Mouse (Mus musculus) thymus, adult 2 months (tissue): ENCODE measurements around the gene Tmem42. TPM values are rescaled to one million over a fixed set of nuclear protein-coding genes. Genes with fewer than 3 reads are reported as not detected.

Experiments
- DNase-seq: peaks from one replicate; pipeline ENCODE4 v3.0.0; 2021
- H3K27ac ChIP-seq: fragments of 200-500 bp; 2 replicates; pipeline ENCODE4 v1.5.1; 2012; ENCODE audit warnings: low read length, control low read depth; ENCODE audit not compliant: control insufficient read depth, insufficient read depth
- H3K27me3 ChIP-seq: fragments of 200-500 bp; 2 replicates; pipeline ENCODE4 v1.6.1; 2012; ENCODE audit warnings: mild to moderate bottlenecking, low read length, moderate library complexity, mixed read lengths; ENCODE audit not compliant: control insufficient read depth, insufficient read depth
- H3K36me3 ChIP-seq: fragments of 200-500 bp; 2 replicates; pipeline ENCODE4 v1.6.1; 2012; ENCODE audit warnings: mild to moderate bottlenecking, low read length, moderate library complexity; ENCODE audit not compliant: control insufficient read depth, insufficient read depth
- H3K4me1 ChIP-seq: fragments of 200-500 bp; replicated peaks from 2 replicates; pipeline ENCODE4 v1.6.1; 2012; ENCODE audit warnings: low read length; ENCODE audit not compliant: control insufficient read depth, insufficient read depth
- H3K4me3 ChIP-seq: fragments of 200-500 bp; 2 replicates; pipeline ENCODE4 v1.5.1; 2012; ENCODE audit warnings: mild to moderate bottlenecking, low read length, control low read depth, moderate library complexity; ENCODE audit not compliant: control insufficient read depth, insufficient read depth
- CTCF ChIP-seq: fragments of 200-500 bp; IDR thresholded peaks from 2 replicates; pipeline ENCODE4 v1.5.1; 2012; ENCODE audit warnings: mild to moderate bottlenecking, control low read depth, low read length, moderate library complexity, borderline replicate concordance; ENCODE audit not compliant: control insufficient read depth, poor library complexity, insufficient read depth; ENCODE audit errors: extremely low read depth
- POLR2A ChIP-seq: fragments of 200-500 bp; IDR thresholded peaks from 2 replicates; pipeline ENCODE4 v1.6.1; 2012; ENCODE audit warnings: mild to moderate bottlenecking, low read length, control low read depth, moderate library complexity; ENCODE audit not compliant: control insufficient read depth, poor library complexity, insufficient read depth; ENCODE audit errors: extremely low read depth
- WGBS: fragments of 180-500 bp; shearing (Covaris S2); methylation state at CpG from one replicate; pipeline ENCODE4 v1.1.7; 2018; 5-methylcytosine and 5-hydroxymethylcytosine counted together
- polyA plus RNA-seq: library from polyadenylated mRNA; depleted of rRNA; stranded (reverse); fragments of >200 nt; gene quantifications from 2 replicates; pipeline ENCODE4 v1.2.3, GENCODE M21; 2012; rRNA removed

The Tmem42 gene
- 15.7 and 18.5 TPM in 2 replicates for polyA plus RNA-seq

- DNase-seq = peak; percentile 84
- H3K27ac ChIP-seq = peak within 1 kb of the TSS; percentile 93
- peaks cover 8% of the 10 kb centered on the region for H3K36me3 ChIP-seq
- H3K4me3 ChIP-seq = peak within 1 kb of the TSS; percentile 97
- peaks cover 5% of the 10 kb centered on the region for H3K4me1 ChIP-seq
- WGBS = under 1% methylated on average over 54 of the region's 69 CpGs
- TF ChIP-seq CTCF (0 out of 2 replicates have a peak, but pooled peaks have one; percentile 51), POLR2A (peak; percentile 72)
- no peaks in the 10 kb centered on the region for H3K27me3 ChIP-seq
Measured at GRCm38 (mm10) chr9:123020995-123021631, at the start of gene Tmem42. Gene Tmem42 (plus strand): TSS chr9:123021326.

GRCm38 (mm10) chr9:122998406-122999192 lies 22.5 kb upstream of the Tmem42 start:
- Histone ChIP-seq H3K27ac (peak overlapping the region; percentile 16; the same call in 1 of the 2 replicates), H3K27me3 (no peaks in the 10 kb centered on the region), H3K36me3 (peaks cover 67% of the 10 kb centered on the region), H3K4me1 (peaks cover 3% of the 10 kb centered on the region; the same call in 1 of the 2 replicates), H3K4me3 (no peak overlapping the region)
- 20% methylated on average over 10 of the region's 10 CpGs for WGBS
- TF ChIP-seq CTCF = no peak
- TF ChIP-seq POLR2A = no peak
- no peak for DNase-seq

- H3K27me3 ChIP-seq = no peaks in the 10 kb centered on the region
- H3K36me3 ChIP-seq = peaks cover 65% of the 10 kb centered on the region
- no peak for DNase-seq
- TF ChIP-seq POLR2A (no peak), CTCF (no peak)
- H3K27ac ChIP-seq = no peak overlapping the region
- WGBS = 41% methylated on average over 4 of the region's 4 CpGs
- no peak overlapping the region for H3K4me3 ChIP-seq
- peaks cover 3% of the 10 kb centered on the region; the same call in 1 of the 2 replicates for H3K4me1 ChIP-seq
Measured at GRCm38 (mm10) chr9:122999193-122999586, 21.9 kb upstream of the Tmem42 start.

DNA sequence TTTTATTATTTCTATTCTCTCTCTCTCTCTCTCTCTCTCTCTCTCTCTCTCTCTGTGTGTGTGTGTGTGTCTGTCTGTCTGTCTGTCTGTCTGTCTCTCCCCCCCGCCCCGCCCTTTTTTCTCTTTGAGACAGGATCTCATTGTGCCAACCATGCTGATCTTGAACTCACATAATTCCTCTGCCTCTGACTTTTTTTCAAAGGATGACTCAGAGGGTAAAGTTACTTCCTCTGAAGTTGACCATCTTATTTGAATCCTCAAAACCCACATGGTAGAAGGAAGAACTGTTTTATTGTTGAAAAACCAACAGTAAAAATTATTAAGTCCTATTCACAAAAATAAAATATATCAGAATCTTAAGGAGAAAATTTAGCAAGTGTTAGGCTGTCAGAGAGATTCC lies 16.4 kb upstream of the Tmem42 start:
- Histone ChIP-seq H3K27ac (no peak overlapping the region), H3K36me3 (peaks cover 76% of the 10 kb centered on the region), H3K4me1 (no peaks in the 10 kb centered on the region), H3K4me3 (no peak overlapping the region), H3K27me3 (no peaks in the 10 kb centered on the region)
- DNase-seq = no peak
- no peak for TF ChIP-seq CTCF
- TF ChIP-seq POLR2A = no peak
- WGBS = 100% methylated on average over 2 of the region's 2 CpGs

- H3K4me1 ChIP-seq = no peaks in the 10 kb centered on the region
- TF ChIP-seq CTCF = 0 out of 2 replicates have a peak, but pooled peaks have one; percentile 31
- no peak for TF ChIP-seq POLR2A
- peaks cover 76% of the 10 kb centered on the region for H3K36me3 ChIP-seq
- H3K27ac ChIP-seq = no peak overlapping the region
- no peak overlapping the region for H3K4me3 ChIP-seq
- 98% methylated on average over 6 of the region's 6 CpGs for whole genome bisulfite sequencing
- DNase-seq = no peak
- H3K27me3 ChIP-seq = no peaks in the 10 kb centered on the region
Measured at GRCm38 (mm10) chr9:123006071-123006470, 15.1 kb upstream of the Tmem42 start.

DNA sequence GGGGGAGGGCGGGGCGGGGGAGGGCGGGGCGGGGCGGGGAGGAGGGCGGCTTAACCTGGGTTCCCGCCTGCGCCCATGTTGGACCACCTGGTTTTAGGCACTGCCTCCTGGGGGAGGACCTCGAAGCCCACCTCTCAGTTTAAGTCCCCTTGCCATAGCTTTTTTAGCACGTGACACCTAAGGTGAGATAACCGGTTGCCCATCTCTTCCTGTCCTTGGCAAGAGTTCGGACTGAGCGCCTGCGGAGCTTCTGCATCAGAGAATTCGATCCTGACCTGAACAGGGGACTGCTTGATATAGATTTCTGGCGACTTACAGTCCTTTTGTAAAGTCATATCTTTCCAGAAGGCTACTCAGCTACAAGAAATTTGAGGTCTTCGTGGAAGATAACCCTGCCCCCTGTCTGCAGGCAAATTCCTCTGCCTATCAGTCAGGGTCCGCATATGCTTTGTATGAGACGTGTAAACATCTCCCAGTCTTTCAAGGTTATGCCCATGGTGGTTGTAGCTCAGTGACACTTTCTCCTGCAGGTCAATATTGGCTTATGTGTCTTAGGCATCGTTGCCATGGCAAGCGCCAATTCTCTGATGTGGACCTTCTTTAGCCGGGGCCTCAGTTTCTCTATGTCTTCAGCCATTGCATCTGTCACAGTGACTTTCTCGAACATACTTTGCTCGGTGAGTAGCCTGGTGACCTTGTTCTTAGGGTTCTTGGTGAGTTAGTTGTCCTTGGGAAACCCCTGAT lies 682 bp downstream of the Tmem42 start:
- Histone ChIP-seq H3K27ac (no peak overlapping the region), H3K27me3 (no peaks in the 10 kb centered on the region), H3K4me3 (peak overlapping the region; percentile 49), H3K36me3 (0 out of 2 replicates have a peak, but pooled peaks cover 5% of the 10 kb centered on the region), H3K4me1 (peaks cover 5% of the 10 kb centered on the region)
- no peak for DNase-seq
- 43% methylated on average over 18 of the region's 24 CpGs for WGBS
- no peak for TF ChIP-seq POLR2A
- TF ChIP-seq CTCF = no peak
